Mouse (Mus musculus) neural tube, embryonic 12.5 days (tissue): ENCODE data around the gene Larp4b. TPM values are rescaled to one million over a fixed set of nuclear protein-coding genes. Genes with fewer than 3 reads are reported as not detected.

Source experiments
- ATAC-seq: fragments of 200-750 bp; cut with Nextera tagmentation; 2 replicates; pipeline ENCODE4 v1.8.0; 2017; ENCODE audit warnings: low read depth, mild to moderate bottlenecking, moderate TSS enrichment, moderate library complexity; ENCODE audit not compliant: low FRiP score
- H3K27ac ChIP-seq: fragments of 300-500 bp; sonication (generic); 2 replicates; pipeline ENCODE4 v1.5.1; 2016
- H3K27me3 ChIP-seq: fragments of 300-500 bp; sonication (generic); replicated peaks from 2 replicates; pipeline ENCODE4 v1.6.1; 2016; ENCODE audit warnings: mild to moderate bottlenecking
- H3K36me3 ChIP-seq: fragments of 300-500 bp; sonication (generic); 2 replicates; pipeline ENCODE4 v1.6.1; 2016; ENCODE audit warnings: mild to moderate bottlenecking
- H3K4me1 ChIP-seq: fragments of 300-500 bp; sonication (generic); 2 replicates; pipeline ENCODE4 v1.6.1; 2016
- H3K4me2 ChIP-seq: fragments of 300-500 bp; sonication (generic); replicated peaks from 2 replicates; pipeline ENCODE4 v1.6.1; 2016; ENCODE audit warnings: mild to moderate bottlenecking
- H3K4me3 ChIP-seq: fragments of 300-500 bp; sonication (generic); 2 replicates; pipeline ENCODE4 v1.5.1; 2016
- H3K9ac ChIP-seq: fragments of 300-500 bp; sonication (generic); 2 replicates; pipeline ENCODE4 v1.6.1; 2016; ENCODE audit warnings: mild to moderate bottlenecking
- H3K9me3 ChIP-seq: fragments of 300-500 bp; sonication (generic); 2 replicates; pipeline ENCODE4 v1.6.1; 2016; ENCODE audit warnings: mild to moderate bottlenecking
- WGBS: fragments of 180-500 bp; shearing (Covaris S2); methylation state at CpG from one replicate; pipeline ENCODE4 v1.1.7; 2016; 5-methylcytosine and 5-hydroxymethylcytosine counted together
- polyA plus RNA-seq: library from polyadenylated mRNA; unstranded; fragments of >200 nt; fragmentation: Nextera tagmentation; extraction: Ambion mirVana; gene quantifications from 2 replicates; pipeline ENCODE4 v1.2.1, GENCODE M21; 2016

The Larp4b gene
- polyA plus RNA-seq, 1 experiment from 2014 or later = 34.5 TPM

GRCm38 (mm10) chr13:9082128-9082883 is 11.4 kb upstream of the Larp4b start:
- H3K4me2 ChIP-seq = no peak overlapping the region
- 75% methylated on average over 14 of the region's 14 CpGs for WGBS
- H3K27ac ChIP-seq = no peak overlapping the region
- no peaks in the 10 kb centered on the region for H3K27me3 ChIP-seq
- H3K9me3 ChIP-seq = no peaks in the 10 kb centered on the region
- H3K4me3 ChIP-seq = no peak overlapping the region
- H3K4me1 ChIP-seq = no peaks in the 10 kb centered on the region
- no peaks in the 10 kb centered on the region for H3K36me3 ChIP-seq
- no peak overlapping the region for H3K9ac ChIP-seq
- ATAC-seq = no peak

GRCm38 (mm10) chr13:9094186-9094980 is 702 bp downstream of the Larp4b start:
- no peaks in the 10 kb centered on the region for H3K27me3 ChIP-seq
- peak overlapping the region; percentile 97 for H3K4me3 ChIP-seq
- H3K27ac ChIP-seq = peak overlapping the region; percentile 79
- H3K36me3 ChIP-seq = no peaks in the 10 kb centered on the region
- H3K9me3 ChIP-seq = no peaks in the 10 kb centered on the region
- peak overlapping the region; percentile 98 for H3K9ac ChIP-seq
- WGBS = 1% methylated on average over 63 of the region's 63 CpGs
- H3K4me1 ChIP-seq = peaks cover 14% of the 10 kb centered on the region
- peak overlapping the region; percentile 97 for H3K4me2 ChIP-seq
- peak; percentile 75 for ATAC-seq

- ATAC-seq = no peak
- Histone ChIP-seq H3K4me2 (no peak overlapping the region), H3K27ac (no peak overlapping the region), H3K27me3 (no peaks in the 10 kb centered on the region), H3K36me3 (no peaks in the 10 kb centered on the region), H3K9me3 (no peaks in the 10 kb centered on the region), H3K4me3 (no peak overlapping the region), H3K9ac (no peak overlapping the region), H3K4me1 (peaks cover 14% of the 10 kb centered on the region)
- WGBS = 79% methylated on average over 5 of the region's 5 CpGs
These were observed 5.6 kb downstream of the Larp4b start for GRCm38 (mm10) chr13:9099289-9099688.

GRCm38 (mm10) chr13:9100517-9100916 is 6.8 kb downstream of the Larp4b start:
- Histone ChIP-seq H3K9me3 (no peaks in the 10 kb centered on the region), H3K9ac (no peak overlapping the region), H3K4me3 (no peak overlapping the region), H3K27me3 (no peaks in the 10 kb centered on the region), H3K4me2 (no peak overlapping the region), H3K27ac (no peak overlapping the region), H3K36me3 (no peaks in the 10 kb centered on the region), H3K4me1 (peaks cover 4% of the 10 kb centered on the region; the same call in 1 of the 2 replicates)
- no peak for ATAC-seq
- 95% methylated on average over 2 of the region's 2 CpGs for WGBS

GRCm38 (mm10) chr13:9106246-9106645 is 12.6 kb downstream of the Larp4b start:
- ATAC-seq = no peak
- Histone ChIP-seq H3K9me3 (no peaks in the 10 kb centered on the region), H3K27ac (no peak overlapping the region), H3K36me3 (no peaks in the 10 kb centered on the region), H3K4me3 (no peak overlapping the region), H3K9ac (no peak overlapping the region), H3K27me3 (no peaks in the 10 kb centered on the region), H3K4me2 (no peak overlapping the region), H3K4me1 (no peaks in the 10 kb centered on the region)
- 85% methylated on average over 5 of the region's 5 CpGs for WGBS

GRCm38 (mm10) chr13:9106992-9107858 is 13.5 kb downstream of the Larp4b start:
- H3K9me3 ChIP-seq = no peaks in the 10 kb centered on the region
- no peak overlapping the region for H3K4me3 ChIP-seq
- no peak for ATAC-seq
- no peaks in the 10 kb centered on the region for H3K4me1 ChIP-seq
- no peak overlapping the region for H3K9ac ChIP-seq
- H3K27me3 ChIP-seq = no peaks in the 10 kb centered on the region
- no peak overlapping the region for H3K4me2 ChIP-seq
- WGBS = 74% methylated on average over 2 of the region's 2 CpGs
- H3K36me3 ChIP-seq = no peaks in the 10 kb centered on the region
- no peak overlapping the region for H3K27ac ChIP-seq

- Histone ChIP-seq H3K9ac (no peak overlapping the region), H3K36me3 (no peaks in the 10 kb centered on the region), H3K9me3 (no peaks in the 10 kb centered on the region), H3K4me1 (no peaks in the 10 kb centered on the region), H3K4me3 (no peak overlapping the region), H3K27me3 (no peaks in the 10 kb centered on the region), H3K4me2 (no peak overlapping the region), H3K27ac (no peak overlapping the region)
- 98% methylated on average over 3 of the region's 3 CpGs for WGBS
- ATAC-seq = no peak
These were observed 20.1 kb downstream of the Larp4b start for GRCm38 (mm10) chr13:9113735-9114134.

- no peaks in the 10 kb centered on the region for H3K4me1 ChIP-seq
- H3K4me3 ChIP-seq = no peak overlapping the region
- H3K4me2 ChIP-seq = no peak overlapping the region
- H3K36me3 ChIP-seq = peaks cover 26% of the 10 kb centered on the region
- no peak overlapping the region for H3K9ac ChIP-seq
- WGBS = 88% methylated on average over 10 of the region's 10 CpGs
- H3K9me3 ChIP-seq = no peaks in the 10 kb centered on the region
- ATAC-seq = no peak
- no peaks in the 10 kb centered on the region for H3K27me3 ChIP-seq
- H3K27ac ChIP-seq = no peak overlapping the region
These were observed 27.3 kb downstream of the Larp4b start for GRCm38 (mm10) chr13:9120835-9121542.

- no peak for ATAC-seq
- WGBS = 91% methylated on average over 4 of the region's 4 CpGs
- H3K9me3 ChIP-seq = no peaks in the 10 kb centered on the region
- no peak overlapping the region for H3K27ac ChIP-seq
- H3K9ac ChIP-seq = no peak overlapping the region
- no peak overlapping the region for H3K4me3 ChIP-seq
- no peaks in the 10 kb centered on the region for H3K27me3 ChIP-seq
- no peaks in the 10 kb centered on the region for H3K4me1 ChIP-seq
- H3K4me2 ChIP-seq = no peak overlapping the region
- peaks cover 28% of the 10 kb centered on the region for H3K36me3 ChIP-seq
These were observed 28.4 kb downstream of the Larp4b start for GRCm38 (mm10) chr13:9122045-9122444.

- Histone ChIP-seq H3K4me1 (no peaks in the 10 kb centered on the region), H3K27ac (no peak overlapping the region), H3K27me3 (no peaks in the 10 kb centered on the region), H3K4me2 (no peak overlapping the region), H3K9me3 (no peaks in the 10 kb centered on the region), H3K36me3 (peaks cover 46% of the 10 kb centered on the region), H3K4me3 (no peak overlapping the region), H3K9ac (no peak overlapping the region)
- no peak for ATAC-seq
- WGBS = 95% methylated on average over 7 of the region's 7 CpGs
These were observed 31.5 kb downstream of the Larp4b start for GRCm38 (mm10) chr13:9125193-9125592.

- ATAC-seq = no peak
- Histone ChIP-seq H3K4me3 (no peak overlapping the region), H3K27me3 (no peaks in the 10 kb centered on the region), H3K27ac (no peak overlapping the region), H3K4me1 (no peaks in the 10 kb centered on the region), H3K4me2 (no peak overlapping the region), H3K9me3 (no peaks in the 10 kb centered on the region), H3K9ac (no peak overlapping the region), H3K36me3 (peaks cover 45% of the 10 kb centered on the region)
- WGBS = 96% methylated on average over 4 of the region's 4 CpGs
These were observed 34.0 kb downstream of the Larp4b start for GRCm38 (mm10) chr13:9127715-9128114.
